Mouse (Mus musculus) neural tube, embryonic 14.5 days (tissue): ENCODE data around the gene 3110040M04Rik. TPM values are rescaled to one million over a fixed set of nuclear protein-coding genes. Genes with fewer than 3 reads are reported as not detected.
A peak's percentile ranks its signal among the peaks of the same experiment; 100 is the strongest.
"Not testable (repeated sequence)": the region's sequence is repeated elsewhere in the genome, so short reads cannot be mapped to it uniquely, and the experiment has no call there.

Experiments used
- ATAC-seq: fragments of 200-750 bp; cut with Nextera tagmentation; 2 replicates; pipeline ENCODE4 v1.8.0; 2017; ENCODE audit warnings: low read depth, mild to moderate bottlenecking, moderate TSS enrichment, moderate library complexity
- H3K27ac ChIP-seq: fragments of 300-500 bp; sonication (generic); 2 replicates; pipeline ENCODE4 v1.5.1; 2014; ENCODE audit warnings: low read depth, mild to moderate bottlenecking, control low read depth, low read length, moderate library complexity, mixed read lengths
- H3K27me3 ChIP-seq: fragments of 300-500 bp; sonication (generic); 2 replicates; pipeline ENCODE4 v1.6.1; 2014; ENCODE audit warnings: low read length; ENCODE audit not compliant: control insufficient read depth, insufficient read depth
- H3K36me3 ChIP-seq: fragments of 300-500 bp; sonication (generic); 2 replicates; pipeline ENCODE4 v1.6.1; 2014; ENCODE audit warnings: low read length, mixed read lengths; ENCODE audit not compliant: control insufficient read depth, insufficient read depth
- H3K4me1 ChIP-seq: fragments of 300-500 bp; sonication (generic); 2 replicates; pipeline ENCODE4 v1.6.1; 2014; ENCODE audit warnings: low read length; ENCODE audit not compliant: control insufficient read depth, insufficient read depth
- H3K4me2 ChIP-seq: fragments of 300-500 bp; sonication (generic); 2 replicates; pipeline ENCODE4 v1.6.1; 2014; ENCODE audit warnings: mild to moderate bottlenecking, low read depth, low read length, control low read depth
- H3K4me3 ChIP-seq: fragments of 300-500 bp; sonication (generic); 2 replicates; pipeline ENCODE4 v1.5.1; 2014; ENCODE audit warnings: low read depth, low read length, control low read depth, mixed read lengths
- H3K9ac ChIP-seq: fragments of 300-500 bp; sonication (generic); replicated peaks from 2 replicates; pipeline ENCODE4 v1.6.1; 2014; ENCODE audit warnings: low read depth, mild to moderate bottlenecking, control low read depth, low read length, mixed read lengths
- H3K9me3 ChIP-seq: fragments of 300-500 bp; sonication (generic); 2 replicates; pipeline ENCODE4 v1.6.1; 2016; ENCODE audit warnings: low read length; ENCODE audit not compliant: control insufficient read depth
- WGBS: fragments of 180-500 bp; shearing (Covaris S2); extraction: QIAGEN DNeasy Blood & Tissue Kit; methylation state at CpG from one replicate; pipeline ENCODE4 v1.1.7; 2014; 5-methylcytosine and 5-hydroxymethylcytosine counted together
- polyA plus RNA-seq: library from polyadenylated mRNA; unstranded; fragments of >200 nt; fragmentation: Nextera tagmentation; extraction: Ambion mirVana; gene quantifications from 2 replicates; pipeline ENCODE4 v1.2.1, GENCODE M21; 2014

Gene 3110040M04Rik
- polyA plus RNA-seq, 1 experiment from 2014 or later: not detected

GRCm38 (mm10) chr1:151168637-151169036 lies 35.3 kb upstream of the 3110040M04Rik start:
- H3K27me3 ChIP-seq: no peaks in the 10 kb centered on the region
- peaks cover 10% of the 10 kb centered on the region; the same call in 1 of the 2 replicates for H3K4me1 ChIP-seq
- no peak overlapping the region for H3K27ac ChIP-seq
- H3K4me2 ChIP-seq: no peak overlapping the region
- no peaks in the 10 kb centered on the region for H3K9me3 ChIP-seq
- no peak overlapping the region for H3K9ac ChIP-seq
- 73% methylated on average over 3 of the region's 3 CpGs for WGBS
- no peak for ATAC-seq
- H3K4me3 ChIP-seq: no peak overlapping the region
- H3K36me3 ChIP-seq: no peaks in the 10 kb centered on the region

- WGBS: 73% methylated on average over 2 of the region's 2 CpGs
- H3K4me3 ChIP-seq: no peak overlapping the region
- no peak for ATAC-seq
- H3K27ac ChIP-seq: no peak overlapping the region
- H3K4me1 ChIP-seq: peaks cover 10% of the 10 kb centered on the region; the same call in 1 of the 2 replicates
- no peak overlapping the region for H3K9ac ChIP-seq
- H3K36me3 ChIP-seq: no peaks in the 10 kb centered on the region
- H3K9me3 ChIP-seq: no peaks in the 10 kb centered on the region
- no peaks in the 10 kb centered on the region for H3K27me3 ChIP-seq
- no peak overlapping the region for H3K4me2 ChIP-seq
These were observed 32.1 kb upstream of the 3110040M04Rik start for GRCm38 (mm10) chr1:151171572-151172461.

- H3K4me1 ChIP-seq: no peaks in the 10 kb centered on the region
- no peaks in the 10 kb centered on the region for H3K36me3 ChIP-seq
- no peak overlapping the region for H3K27ac ChIP-seq
- peak; percentile 79 for ATAC-seq
- WGBS: 3% methylated on average over 10 of the region's 10 CpGs
- H3K9me3 ChIP-seq: no peaks in the 10 kb centered on the region
- H3K9ac ChIP-seq: no peak overlapping the region
- peak overlapping the region; percentile 41 for H3K4me2 ChIP-seq
- no peaks in the 10 kb centered on the region for H3K27me3 ChIP-seq
- peak overlapping the region; percentile 15; the same call in 1 of the 2 replicates for H3K4me3 ChIP-seq
These were observed 26.6 kb upstream of the 3110040M04Rik start for GRCm38 (mm10) chr1:151177030-151177936.

GRCm38 (mm10) chr1:151177937-151178271 lies 26.0 kb upstream of the 3110040M04Rik start:
- Histone ChIP-seq H3K4me2 (peak overlapping the region; percentile 41), H3K9me3 (no peaks in the 10 kb centered on the region), H3K4me3 (peak overlapping the region; percentile 15; the same call in 1 of the 2 replicates), H3K36me3 (no peaks in the 10 kb centered on the region), H3K27ac (no peak overlapping the region), H3K4me1 (no peaks in the 10 kb centered on the region), H3K27me3 (no peaks in the 10 kb centered on the region), H3K9ac (no peak overlapping the region)
- WGBS: 8% methylated on average over 4 of the region's 4 CpGs
- peak; percentile 42; the same call in 1 of the 2 replicates for ATAC-seq

GRCm38 (mm10) chr1:151178505-151179083 lies 25.3 kb upstream of the 3110040M04Rik start:
- H3K27me3 ChIP-seq: no peaks in the 10 kb centered on the region
- peak; percentile 50; the same call in 1 of the 2 replicates for ATAC-seq
- no peaks in the 10 kb centered on the region for H3K36me3 ChIP-seq
- H3K4me2 ChIP-seq: no peak overlapping the region
- H3K27ac ChIP-seq: no peak overlapping the region
- H3K4me1 ChIP-seq: no peaks in the 10 kb centered on the region
- WGBS: 9% methylated on average over 2 of the region's 2 CpGs
- no peaks in the 10 kb centered on the region for H3K9me3 ChIP-seq
- H3K9ac ChIP-seq: no peak overlapping the region
- H3K4me3 ChIP-seq: no peak overlapping the region

- Histone ChIP-seq H3K4me1 (no peaks in the 10 kb centered on the region), H3K4me3 (no peak overlapping the region), H3K9me3 (no peaks in the 10 kb centered on the region), H3K27me3 (no peaks in the 10 kb centered on the region), H3K36me3 (no peaks in the 10 kb centered on the region), H3K4me2 (no peak overlapping the region), H3K9ac (no peak overlapping the region), H3K27ac (no peak overlapping the region)
- 78% methylated on average over 2 of the region's 2 CpGs for WGBS
- no peak for ATAC-seq
These were observed 23.8 kb upstream of the 3110040M04Rik start for GRCm38 (mm10) chr1:151180167-151180566.

GRCm38 (mm10) chr1:151182266-151182665 lies 21.7 kb upstream of the 3110040M04Rik start, which contains the start of gene Gm47985:
Gene Gm47985 (plus strand): TSS chr1:151182537.
- not testable (repeated sequence) for H3K27me3 ChIP-seq, H3K27ac ChIP-seq, H3K9ac ChIP-seq, H3K9me3 ChIP-seq, H3K4me3 ChIP-seq, H3K4me1 ChIP-seq, ATAC-seq, H3K4me2 ChIP-seq, H3K36me3 ChIP-seq
- no CpG with 5 or more reads among the region's 7 CpGs for WGBS

- not testable (repeated sequence) for H3K4me2 ChIP-seq, H3K9ac ChIP-seq, H3K27me3 ChIP-seq, H3K36me3 ChIP-seq, H3K4me3 ChIP-seq, ATAC-seq, H3K4me1 ChIP-seq, H3K27ac ChIP-seq, H3K9me3 ChIP-seq
- 83% methylated on average over 3 of the region's 3 CpGs for WGBS
These were observed 17.7 kb upstream of the 3110040M04Rik start for GRCm38 (mm10) chr1:151186186-151186585.
